Mouse (Mus musculus) spleen, adult 12 weeks (tissue): ENCODE measurements around the gene Zfp536.
A peak's percentile ranks its signal among the peaks of the same experiment; 100 is the strongest.

ENCODE experiments used
- DNase-seq: peaks from one replicate; pipeline ENCODE4 v3.0.0; 2022; ENCODE audit warnings: low spot score

Zfp536 gene

DNA sequence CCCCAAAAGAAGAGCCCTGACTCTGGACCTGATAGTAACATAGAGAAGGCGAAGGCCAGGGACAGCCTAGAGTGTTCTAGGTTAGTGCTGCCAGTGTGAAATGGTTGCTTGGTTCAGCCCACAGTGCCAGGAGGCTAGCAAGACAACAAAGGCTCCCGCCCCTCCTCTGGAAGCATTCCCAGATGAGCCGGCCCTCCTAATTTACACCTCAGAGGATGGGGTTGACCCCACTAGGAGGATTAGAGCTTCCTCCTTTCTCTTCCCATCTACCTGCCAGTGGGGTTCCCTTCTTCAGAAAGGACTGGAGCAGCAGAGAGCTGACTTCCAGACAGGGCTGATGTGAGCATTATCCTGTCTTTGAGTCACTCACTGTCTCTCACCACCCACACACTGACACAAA lies 219.8 kb downstream of the Zfp536 start:
- no peak for DNase-seq

DNA sequence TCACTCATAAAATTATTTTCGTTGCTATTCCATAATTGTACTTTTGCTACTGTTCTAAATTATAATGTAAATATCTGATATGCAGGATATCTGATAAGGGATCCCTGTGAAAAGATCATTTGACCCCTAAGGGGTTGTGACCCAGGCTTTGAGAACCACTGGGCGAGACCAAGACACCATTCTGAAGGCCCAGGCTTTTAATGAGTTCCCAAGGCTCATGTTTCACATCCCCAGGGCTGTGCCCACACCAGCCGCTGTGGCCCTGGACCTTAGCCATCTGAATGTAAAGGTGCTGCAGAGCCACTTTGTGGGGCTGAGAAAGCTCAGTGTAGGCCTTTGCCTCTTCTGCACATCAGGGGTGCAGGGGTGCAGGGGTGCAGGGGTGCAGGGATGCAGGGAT lies 221.1 kb downstream of the Zfp536 start:
- DNase-seq: no peak

DNA sequence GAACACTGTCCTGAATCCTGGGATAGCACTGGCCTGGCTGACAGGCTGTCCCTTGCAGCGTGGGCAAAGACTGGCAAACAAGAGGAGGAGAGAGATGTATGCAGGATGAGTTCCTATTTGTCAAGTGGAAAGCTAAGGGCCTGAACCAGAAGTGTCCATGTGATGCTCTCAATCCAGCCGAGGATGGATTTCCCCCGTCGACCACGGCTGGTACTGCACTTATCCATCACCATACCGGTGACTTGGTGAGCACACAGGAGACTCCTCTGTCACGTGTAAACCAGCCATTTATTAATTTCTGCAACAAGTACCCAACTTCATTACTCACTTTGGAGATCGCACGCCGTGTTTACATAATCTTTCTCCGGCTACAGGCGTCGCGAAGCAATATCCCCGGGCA lies 224.6 kb downstream of the Zfp536 start:
- no peak for DNase-seq

DNA sequence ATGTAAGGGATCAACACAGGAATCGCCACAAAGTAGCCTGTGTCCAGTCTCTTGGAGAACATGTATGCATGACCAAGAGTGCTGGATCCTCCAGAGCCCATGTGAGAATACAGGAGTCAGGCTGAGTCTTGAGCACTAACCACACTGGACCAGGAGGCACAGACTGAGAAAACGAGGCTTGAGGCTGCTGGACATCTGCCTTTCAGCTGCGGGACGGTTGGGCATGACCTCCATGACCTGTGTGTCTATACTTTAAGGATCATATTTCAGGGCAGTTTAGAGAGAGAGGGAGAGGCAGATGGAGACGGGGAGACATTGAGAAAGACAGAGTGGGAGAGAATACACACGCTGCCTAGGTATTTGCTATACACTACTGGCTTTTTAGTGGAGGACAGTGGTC lies 229.4 kb downstream of the Zfp536 start:
- DNase-seq: no peak

DNA sequence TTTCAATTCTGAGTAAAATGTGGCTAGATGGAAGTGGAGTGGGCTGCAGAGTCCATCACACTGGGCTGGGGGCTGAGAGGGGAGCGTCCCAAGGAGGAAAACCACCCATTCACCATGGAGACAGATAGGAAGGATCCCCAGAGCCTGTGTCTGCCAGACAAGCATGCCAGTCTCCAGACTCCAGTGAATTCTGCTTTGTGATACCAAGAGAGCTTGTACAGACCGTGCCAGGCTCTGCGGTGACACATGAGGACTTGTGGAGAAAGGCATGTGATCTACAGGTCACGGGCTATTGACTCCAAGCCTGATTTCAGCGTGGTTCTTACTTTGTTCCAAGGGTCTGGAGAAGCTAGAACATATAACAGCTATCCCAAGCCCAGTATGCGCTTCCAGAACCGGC lies 230.5 kb downstream of the Zfp536 start:
- no peak for DNase-seq

DNA sequence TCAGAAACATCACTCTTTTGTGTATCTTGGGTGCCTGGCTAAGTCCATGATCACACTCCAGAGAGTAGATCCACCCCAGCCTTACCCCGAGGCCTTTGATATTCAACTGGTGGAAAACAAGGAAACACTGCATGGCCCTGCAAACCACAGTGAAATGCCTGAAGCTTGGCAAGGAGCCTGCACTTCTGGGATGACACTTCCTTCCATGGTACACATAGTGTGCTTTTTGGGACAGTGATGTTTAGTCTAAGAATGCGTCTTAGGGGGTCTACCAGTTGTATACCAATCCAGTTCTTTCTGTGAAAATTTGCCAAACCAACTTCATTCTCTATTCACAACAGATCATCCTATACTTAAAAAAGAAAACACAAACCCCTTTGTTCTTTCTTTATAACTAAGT lies 242.3 kb downstream of the Zfp536 start:
- no peak for DNase-seq

DNA sequence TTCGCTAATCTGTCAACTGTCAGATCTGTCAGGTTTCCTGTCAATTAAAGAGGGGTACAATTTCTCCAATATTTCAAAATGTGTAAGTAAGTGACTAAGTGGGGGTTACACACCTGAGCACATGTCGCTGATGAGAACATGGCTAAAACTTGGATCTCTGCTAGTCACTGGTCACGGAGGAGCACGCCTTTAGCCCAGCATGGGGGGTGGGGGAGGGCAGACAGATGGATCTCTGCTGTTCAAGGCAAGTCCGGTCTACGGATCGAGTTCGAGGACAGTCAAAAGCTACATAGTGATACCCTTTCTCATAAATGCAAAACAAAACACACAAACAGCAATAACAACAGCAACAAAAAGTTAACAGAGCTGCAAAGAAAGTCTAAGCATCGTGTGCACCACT lies 245.1 kb downstream of the Zfp536 start:
- DNase-seq: no peak

DNA sequence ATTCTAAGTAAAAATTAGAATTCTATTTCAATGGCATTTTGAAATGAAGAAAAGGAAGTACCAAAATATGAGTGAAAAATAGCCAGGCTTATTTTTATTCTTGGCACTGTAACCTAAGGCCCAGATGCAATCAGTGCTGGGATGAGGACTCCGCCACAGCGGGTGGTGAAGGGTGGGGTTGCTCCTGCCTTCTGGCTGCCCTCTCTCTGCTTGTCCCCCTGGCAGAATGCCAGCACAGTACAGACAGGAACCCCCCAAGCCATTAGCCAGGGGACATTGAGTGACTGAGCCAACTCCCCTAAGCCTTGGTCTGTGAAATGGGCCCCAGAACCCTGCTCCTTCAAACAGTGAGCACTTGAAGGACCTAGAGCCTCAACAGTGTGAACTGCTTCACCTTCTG lies 245.6 kb downstream of the Zfp536 start:
- DNase-seq: no peak

DNA sequence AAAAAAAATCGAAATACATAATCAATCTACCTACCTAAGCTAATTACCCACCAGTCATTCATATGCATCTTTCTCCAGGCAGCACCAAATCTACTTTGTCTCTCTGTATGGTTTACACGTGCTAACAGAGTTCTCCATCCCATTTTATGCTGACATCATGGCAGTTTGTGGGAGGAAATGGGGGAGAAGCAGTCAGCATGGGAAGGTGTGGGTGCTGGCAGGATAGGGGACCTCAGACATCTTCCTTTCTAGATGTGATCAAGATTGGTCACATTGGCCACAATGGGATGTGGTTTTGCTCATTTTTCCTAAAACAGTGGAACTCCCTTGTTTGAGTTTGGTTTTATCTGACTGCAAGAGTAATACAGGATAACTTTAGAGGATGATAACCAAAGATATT lies 252.0 kb downstream of the Zfp536 start:
- no peak for DNase-seq

DNA sequence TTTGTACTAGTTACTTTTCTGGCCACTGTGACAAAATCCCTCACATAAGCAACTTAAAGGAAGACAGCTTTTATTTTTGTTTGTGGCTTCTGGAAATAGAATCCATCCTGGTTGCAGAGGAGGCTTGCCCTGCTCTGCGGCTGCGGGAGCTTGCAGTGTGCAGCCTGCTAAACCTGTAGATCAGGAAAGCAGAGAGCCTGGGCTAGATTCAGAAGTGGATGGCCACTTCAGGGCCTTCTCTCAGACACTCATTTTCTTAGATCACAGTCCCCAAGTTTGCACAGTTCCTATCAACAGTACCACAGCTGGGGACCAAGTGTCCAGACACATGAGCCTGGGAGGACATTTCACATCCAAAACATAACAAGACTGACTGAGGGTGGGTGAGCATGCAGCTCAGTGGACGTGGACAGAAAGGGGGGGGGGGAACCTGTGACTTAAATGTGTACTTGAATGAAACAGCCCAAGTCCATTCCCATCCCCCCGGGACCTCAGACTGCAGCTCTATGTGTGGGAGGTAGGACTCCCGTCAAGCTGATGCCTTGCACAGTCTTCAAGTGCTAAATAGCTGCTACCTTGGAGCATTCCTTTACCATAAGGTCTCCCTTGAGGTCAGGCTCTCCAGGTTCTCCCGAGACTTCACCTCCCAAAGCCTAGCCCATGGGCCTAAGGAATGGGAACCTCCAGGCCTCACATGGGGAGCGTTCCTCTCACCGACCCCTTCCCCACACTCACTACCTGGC lies 262.3 kb downstream of the Zfp536 start:
- DNase-seq: no peak

DNA sequence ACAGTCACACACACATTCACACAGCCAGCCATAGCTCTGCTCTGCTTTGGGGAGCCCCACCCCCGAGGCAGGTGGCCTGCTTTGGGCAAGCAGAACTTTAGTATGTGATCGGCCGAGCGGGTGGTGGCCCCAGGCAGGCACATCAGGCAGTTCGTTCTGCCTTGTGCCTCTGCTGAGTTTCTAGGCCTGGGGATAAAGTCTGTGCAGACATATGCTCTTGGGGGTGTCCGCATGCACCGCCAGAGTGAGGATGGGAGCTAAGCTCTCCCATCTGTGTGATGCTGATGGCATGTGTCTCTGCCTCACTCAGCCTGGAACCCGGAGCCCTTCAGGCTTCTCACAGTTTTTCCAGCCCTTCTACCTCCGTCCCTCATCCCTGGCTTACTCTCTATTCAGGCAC lies 263.7 kb downstream of the Zfp536 start:
- no peak for DNase-seq

DNA sequence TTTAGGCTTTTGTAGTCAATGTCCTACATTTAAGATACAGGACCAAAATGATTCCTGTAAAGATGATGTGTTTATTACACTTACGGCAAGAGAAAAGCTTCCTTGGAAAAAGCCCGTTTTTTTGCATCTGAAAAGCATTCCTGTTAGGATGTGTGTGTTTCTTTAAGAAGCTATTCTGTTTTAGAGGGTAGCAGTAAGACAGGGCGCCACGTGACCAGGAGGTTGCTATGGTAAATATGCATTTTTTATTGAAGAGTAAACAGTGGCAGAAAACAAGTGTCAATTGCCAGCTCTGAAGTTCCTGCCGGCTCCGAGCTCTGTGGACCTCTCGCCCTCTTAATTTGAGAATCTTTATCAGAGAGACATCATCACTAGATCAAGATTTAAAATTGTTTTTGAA lies 267.9 kb downstream of the Zfp536 start:
- no peak for DNase-seq

DNA sequence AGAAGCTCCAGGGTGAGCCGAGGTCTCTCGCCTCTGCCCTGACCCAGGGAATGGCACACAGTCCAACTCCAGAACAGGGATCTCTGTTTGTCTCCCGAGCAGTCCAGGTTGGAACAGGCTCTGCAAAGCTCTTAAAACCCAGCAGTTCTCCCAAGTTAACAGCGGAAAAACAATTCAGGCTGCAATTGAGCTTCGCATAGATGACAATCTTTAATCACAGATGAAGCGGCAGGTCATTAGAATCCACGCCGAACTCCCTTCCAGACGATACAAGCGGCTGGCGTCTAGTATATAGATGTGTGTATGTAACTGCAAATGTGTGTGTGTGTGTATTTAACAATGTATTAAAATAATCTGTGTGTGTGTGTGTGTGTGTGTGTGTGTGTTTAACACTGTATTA lies 268.3 kb downstream of the Zfp536 start:
- no peak for DNase-seq

DNA sequence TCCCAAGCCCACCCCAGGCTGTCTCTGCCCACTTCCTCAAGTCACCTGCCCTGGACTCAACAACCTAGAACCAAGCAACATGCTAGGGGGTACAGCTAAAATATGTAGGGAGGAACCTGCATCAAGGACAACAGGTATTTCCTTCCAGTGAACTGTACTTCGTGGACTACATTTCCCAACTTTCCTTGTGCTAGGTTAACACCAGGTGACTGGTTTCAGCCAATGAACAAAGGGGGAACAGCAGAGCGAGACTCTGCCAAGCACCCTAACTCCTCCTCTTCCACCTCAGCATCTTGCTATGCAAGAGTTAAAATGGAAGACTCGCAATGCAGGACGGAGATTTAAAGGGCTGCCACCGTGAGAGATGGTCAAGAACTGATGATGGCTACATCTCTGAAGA lies 274.6 kb downstream of the Zfp536 start:
- no peak for DNase-seq

DNA sequence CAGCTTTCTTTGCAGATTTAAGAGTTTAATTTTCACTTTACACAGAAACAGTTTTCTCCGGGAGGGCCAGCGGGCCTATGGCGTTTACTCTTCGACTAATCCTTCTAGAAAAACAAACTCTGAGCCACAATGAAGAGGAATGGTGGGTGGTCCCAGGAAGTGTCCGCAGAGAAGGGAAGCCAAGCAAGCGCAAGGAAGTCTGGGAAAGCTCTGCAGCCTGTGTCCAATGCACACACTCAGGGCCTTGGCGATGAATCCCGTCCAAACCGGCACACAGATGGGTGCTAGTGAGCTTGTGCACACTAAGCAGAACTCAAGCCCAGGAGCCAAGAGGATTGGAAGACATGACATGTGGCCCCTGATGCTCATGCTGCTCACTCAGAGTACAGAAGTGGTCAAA lies 276.9 kb downstream of the Zfp536 start:
- DNase-seq: no peak

DNA sequence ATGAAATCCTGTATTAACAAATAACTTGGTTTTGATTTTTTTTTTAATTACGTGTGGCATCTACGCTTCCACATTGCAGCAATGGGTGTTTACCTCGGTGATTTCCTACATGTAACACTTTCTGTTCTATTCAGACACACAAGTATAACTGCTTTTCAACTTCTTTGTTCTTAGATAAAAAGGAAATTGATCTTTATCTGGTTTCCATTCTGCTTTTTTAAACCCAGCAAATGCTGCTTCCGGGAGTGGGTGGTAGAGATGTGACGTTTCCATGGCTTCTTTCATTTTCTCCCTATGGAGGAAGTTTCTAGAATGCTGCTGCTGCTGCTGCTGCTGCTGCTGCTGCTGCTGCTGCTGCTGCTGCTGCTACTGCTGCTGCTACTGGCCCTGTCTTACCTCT lies 283.1 kb downstream of the Zfp536 start:
- peak; percentile 3 for DNase-seq

DNA sequence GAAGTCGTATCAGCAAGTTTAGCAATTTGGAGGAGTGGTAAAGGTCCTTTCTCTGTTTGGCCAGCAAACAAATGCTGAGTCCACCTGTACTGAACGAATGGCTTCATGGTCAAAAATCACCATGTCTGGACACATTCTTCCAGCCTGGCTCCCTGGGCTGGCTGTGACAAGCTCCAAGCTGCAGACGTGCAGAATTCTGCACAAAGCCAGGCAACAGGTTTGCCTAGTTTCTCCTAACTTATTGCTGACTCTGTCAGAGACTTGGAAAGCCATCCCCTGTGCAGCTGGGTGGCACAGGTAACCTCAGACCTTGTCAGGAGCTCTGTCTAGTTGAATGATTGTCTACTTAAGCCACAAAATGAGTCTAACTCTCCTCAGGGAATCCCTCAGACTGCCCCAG lies 288.5 kb downstream of the Zfp536 start:
- no peak for DNase-seq

DNA sequence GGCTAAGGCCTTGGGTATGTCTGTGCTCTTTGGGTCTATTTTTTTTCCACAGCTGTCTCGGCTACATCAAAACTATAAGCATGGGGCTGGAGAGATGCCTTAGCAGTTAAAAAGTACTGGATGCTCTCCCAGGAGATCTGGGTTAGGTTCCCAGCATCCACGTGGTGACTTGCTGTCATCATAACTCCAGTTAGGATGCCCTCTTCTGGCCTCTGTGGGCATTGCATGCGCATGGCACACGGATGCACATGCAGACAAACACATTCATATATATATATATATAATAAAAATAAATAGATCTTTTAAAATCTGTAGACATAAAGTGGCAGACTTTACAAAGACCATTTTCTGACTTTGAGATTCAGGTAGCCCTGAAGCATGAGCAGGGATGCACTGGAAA lies 290.9 kb downstream of the Zfp536 start:
- DNase-seq: no peak

DNA sequence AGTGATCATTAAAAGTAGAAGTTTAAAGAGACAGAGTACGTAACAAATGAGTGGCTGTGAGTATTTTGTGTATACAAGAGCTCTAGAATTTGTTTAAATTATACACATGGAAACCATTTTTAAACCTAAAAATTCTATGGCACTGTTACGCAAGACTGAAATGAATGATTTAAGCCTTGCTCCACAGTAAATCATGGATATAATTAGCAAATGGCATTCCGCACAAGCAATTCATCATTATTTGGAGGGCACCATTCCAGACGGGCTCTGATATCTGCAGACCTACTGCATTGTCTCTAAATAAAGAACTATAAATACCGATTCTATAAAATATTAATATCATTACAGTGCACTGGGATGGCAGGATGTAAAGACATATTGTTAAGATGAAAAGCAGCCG lies 292.3 kb downstream of the Zfp536 start:
- no peak for DNase-seq

DNA sequence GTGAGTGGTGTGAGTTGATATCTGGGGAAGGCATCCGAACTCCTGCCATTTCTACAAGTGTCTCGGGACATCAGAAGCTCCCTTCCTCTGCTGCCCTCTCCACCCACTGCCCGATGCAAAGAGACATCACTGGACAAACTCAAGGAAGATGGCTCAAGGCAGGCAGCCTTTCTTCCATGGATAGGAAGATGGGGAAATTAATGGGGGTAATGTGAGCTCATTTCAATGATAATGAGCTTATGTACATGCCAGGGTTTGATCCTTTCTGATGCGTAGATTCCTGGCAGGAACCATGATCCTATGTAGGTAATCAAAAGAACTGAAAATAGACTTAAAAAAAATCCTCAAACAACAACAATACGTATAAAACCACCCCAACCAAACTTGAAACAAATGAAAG lies 296.1 kb downstream of the Zfp536 start:
- no peak for DNase-seq

DNA sequence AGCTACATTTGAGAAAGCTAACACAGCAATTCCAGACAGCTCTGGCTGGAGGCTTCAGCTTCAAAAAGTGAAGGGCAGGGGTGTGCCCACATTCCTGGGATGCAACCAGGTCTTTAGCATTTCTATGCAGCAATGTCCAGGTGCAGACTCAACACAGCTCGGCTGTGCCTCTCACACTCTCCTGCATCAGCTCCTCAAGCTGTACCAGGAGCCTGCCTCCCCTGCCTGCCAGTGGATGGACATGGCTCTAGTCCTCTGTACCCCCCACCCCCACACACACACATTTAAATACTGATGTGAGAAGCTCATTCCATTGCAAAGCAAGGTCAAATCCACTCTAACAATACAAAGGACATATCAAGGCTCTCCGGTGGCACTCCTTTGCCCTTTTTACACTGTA lies 298.0 kb downstream of the Zfp536 start:
- DNase-seq: no peak

DNA sequence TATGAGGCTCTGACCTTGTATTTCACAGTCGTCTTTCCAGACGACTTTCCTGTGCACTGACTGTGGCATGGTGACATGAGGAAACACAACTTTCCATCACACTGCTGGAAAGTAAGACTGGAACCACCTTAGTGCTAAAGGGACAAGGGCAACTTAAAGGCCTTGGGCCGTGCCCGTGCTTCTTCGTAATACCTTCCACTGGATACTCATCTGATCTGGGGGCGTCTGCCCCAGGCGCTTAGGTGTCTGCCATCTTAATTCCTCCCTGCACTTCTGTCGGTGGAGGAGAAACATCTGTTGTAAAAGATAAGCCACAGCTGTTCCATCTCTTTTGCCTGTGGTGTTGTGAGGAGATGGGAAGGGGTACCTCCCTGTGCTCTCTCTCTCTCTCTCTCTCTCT lies 299.2 kb downstream of the Zfp536 start:
- no peak for DNase-seq

DNA sequence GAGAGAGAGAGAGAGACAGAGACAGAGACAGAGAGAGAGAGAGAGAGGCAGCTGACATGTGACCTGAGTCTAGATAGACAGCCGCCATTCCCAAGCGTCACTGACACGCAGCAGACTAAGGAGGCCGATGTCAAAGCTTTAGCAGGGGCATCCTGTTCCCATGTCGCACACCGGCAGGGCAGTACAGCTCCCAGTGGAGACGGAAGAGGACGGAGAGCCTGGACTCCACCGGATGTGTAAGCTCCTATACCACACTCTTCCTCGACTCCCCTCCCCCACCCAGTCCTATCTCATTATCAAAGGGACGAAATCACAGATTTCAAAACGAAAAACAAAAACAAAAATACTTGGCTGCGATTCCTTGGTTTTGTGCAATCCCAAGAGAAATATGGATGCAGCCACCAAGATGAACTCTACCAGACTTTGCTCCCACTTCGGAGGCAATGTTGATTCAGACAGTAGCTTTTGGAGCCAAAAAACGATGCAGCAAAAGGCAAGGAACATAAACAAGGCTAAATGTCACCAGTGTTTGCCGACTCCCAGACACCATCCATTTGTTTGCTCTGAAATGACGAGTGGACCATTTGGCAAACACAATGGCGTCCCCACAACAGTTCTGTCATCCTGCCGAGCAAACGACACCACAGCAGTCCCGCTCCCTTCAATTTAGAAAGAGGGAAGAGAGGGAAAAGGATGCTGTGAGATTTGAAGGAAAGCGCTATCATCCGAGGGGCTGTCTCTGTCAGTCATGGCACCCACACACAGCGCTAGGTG lies 299.9 kb downstream of the Zfp536 start:
- DNase-seq: no peak

DNA sequence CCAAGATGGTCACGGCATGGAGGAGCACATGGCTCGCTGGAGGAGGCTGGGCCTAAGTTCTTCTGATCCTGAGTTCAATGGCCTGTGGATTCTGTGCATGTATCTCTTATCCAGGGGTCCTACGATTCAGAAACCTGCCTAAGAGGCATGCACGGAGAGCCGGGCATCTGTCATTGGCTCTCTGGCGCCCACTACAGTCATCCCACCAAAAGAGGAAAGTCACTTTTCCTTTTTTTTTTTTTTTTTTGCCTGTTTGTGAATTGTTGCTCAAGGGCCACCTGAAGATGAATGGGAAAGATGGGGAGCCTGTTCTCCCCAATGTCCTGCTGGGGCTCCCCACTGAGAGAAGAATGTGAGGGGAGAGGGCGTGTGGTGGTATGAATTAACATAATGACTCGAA lies 301.7 kb downstream of the Zfp536 start:
- DNase-seq: no peak
